Mouse (Mus musculus): ENCODE results near the gene Fam181a. TPM values are rescaled to one million over a fixed set of nuclear protein-coding genes. Genes with fewer than 3 reads are reported as not detected.

Gene Fam181a
- polyA plus RNA-seq, 1 experiment = not detected

DNA sequence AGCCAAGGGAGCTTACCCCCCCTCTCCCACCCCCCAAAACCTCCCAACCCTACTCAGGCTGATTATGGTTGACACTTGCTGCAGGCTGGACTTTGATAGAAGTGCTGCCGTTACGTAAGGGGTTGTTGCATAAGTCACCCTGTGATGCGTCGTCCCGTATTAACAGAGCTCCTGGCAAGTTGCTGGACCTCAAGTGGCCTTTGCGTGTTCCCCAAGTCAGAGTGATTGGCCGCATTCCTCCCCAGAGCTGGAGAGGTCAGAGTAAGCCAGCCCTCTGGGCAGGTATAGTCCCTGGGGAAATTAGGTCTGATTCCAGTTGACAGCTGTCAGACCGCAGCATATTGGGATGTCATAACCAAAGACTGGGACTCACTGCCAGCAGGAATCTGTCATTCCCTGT, 1.1 kb downstream of the Fam181a start:
- Histone ChIP-seq H3K4me1 (ENCODE audit: control insufficient read depth, insufficient read depth, low read length) (peaks cover 5% of the 10 kb centered on the region; the same call in 1 of the 2 replicates), H3K4me3 (ENCODE audit: insufficient read depth, low read depth, low read length) (no peak overlapping the region), H3K27ac (ENCODE audit: insufficient read depth, low read depth, low read length) (no peak overlapping the region)
- 95% methylated on average over 8 of the region's 8 CpGs for WGBS
- TF ChIP-seq POLR2A (IDR thresholded peaks at IDR 0.05; ENCODE audit: insufficient read depth, low read depth, low read length) = no peak
- TF ChIP-seq CTCF (IDR thresholded peaks at IDR 0.05; ENCODE audit: insufficient read depth, low read depth, low read length) = no peak

GRCm38 (mm10) chr12:103313274-103313673, 2.5 kb downstream of the Fam181a start:
- H3K4me1 ChIP-seq (ENCODE audit: control insufficient read depth, insufficient read depth, low read length) = peaks cover 5% of the 10 kb centered on the region; the same call in 1 of the 2 replicates
- no peak overlapping the region for H3K4me3 ChIP-seq (ENCODE audit: insufficient read depth, low read depth, low read length)
- 75% methylated on average over 6 of the region's 6 CpGs for WGBS
- no peak overlapping the region for H3K27ac ChIP-seq (ENCODE audit: insufficient read depth, low read depth, low read length)
- TF ChIP-seq CTCF (IDR thresholded peaks at IDR 0.05; ENCODE audit: insufficient read depth, low read depth, low read length) = no peak
- TF ChIP-seq POLR2A (IDR thresholded peaks at IDR 0.05; ENCODE audit: insufficient read depth, low read depth, low read length) = no peak

DNA sequence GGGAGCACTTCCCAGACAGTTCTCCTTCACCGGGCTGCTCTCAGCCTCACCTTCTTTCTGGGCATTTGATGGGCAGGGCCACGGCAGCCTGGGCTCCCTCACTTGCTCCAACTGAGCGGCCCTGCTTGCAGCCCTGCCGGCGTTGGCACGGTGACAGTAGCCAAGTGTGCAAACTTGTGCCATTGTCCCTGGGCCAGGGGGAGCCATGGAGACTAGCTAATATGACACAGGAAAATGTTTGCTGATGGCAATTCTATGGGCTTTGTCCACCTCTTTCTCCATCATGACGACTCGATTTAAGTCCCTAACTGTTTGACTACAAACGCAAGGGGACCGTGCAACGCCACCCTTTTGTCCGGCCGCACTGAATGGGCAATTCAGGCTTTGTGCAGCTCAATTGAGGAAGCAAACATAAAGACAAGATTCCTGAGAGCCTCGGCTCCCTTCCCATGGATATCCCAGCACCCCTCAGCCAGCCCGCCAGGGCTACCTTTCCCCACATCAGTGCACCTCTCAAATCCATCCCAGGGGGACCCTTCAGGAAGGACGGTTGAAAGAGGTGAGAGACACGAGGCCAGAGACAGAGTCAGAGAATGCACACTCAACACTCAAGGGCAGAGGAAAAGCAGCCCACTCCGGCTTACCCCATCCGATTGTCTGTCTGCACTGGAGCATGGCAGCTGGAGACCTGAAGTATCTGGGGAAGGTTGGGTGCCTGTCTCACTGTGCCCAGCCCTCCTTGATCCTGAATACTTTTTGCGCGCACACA, 3.3 kb downstream of the Fam181a start:
- no peak overlapping the region for H3K27ac ChIP-seq (ENCODE audit: insufficient read depth, low read depth, low read length)
- no peak overlapping the region for H3K4me3 ChIP-seq (ENCODE audit: insufficient read depth, low read depth, low read length)
- TF ChIP-seq CTCF (IDR thresholded peaks at IDR 0.05; ENCODE audit: insufficient read depth, low read depth, low read length) (no peak), POLR2A (IDR thresholded peaks at IDR 0.05; ENCODE audit: insufficient read depth, low read depth, low read length) (no peak)
- 47% methylated on average over 21 of the region's 21 CpGs for WGBS
- peaks cover 5% of the 10 kb centered on the region; the same call in 1 of the 2 replicates for H3K4me1 ChIP-seq (ENCODE audit: control insufficient read depth, insufficient read depth, low read length)

DNA sequence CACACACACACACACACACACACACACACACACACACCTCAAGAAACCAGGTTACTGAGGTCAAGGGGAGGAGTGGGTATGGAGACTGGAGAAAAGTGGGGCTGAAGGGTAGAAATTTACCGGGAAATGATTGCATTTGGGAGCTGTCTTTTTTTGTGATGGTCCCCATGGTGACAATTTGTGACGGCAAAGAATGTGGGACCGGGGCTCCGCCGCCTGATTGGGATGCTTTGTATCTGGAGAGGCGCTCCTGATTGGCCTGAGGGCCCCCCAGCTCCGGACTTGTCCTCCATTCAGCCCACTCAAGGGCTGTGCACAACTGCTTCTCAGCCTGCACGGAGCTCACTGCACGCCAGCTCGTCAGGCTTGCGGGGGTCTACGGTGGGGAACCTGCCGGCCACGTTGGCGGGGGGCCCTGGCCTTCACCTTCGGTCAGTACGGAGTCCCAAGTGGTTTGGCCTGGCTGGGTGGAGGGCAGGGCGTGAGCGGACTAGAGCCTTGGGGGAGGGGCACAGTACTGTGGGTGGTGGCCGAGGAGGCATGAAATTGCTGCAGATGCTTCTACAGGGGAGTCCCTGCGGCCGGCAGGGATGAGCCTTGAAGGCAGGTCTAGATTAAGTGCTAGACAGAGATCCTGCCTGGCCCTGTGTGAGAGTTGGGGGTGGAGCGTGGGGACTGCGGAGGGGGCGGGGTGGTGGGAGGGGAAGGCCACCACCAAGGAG, 4.0 kb downstream of the Fam181a start:
- 9% methylated on average over 25 of the region's 25 CpGs for WGBS
- Histone ChIP-seq H3K27ac (ENCODE audit: insufficient read depth, low read depth, low read length) (no peak overlapping the region), H3K4me1 (ENCODE audit: control insufficient read depth, insufficient read depth, low read length) (peaks cover 5% of the 10 kb centered on the region; the same call in 1 of the 2 replicates)

GRCm38 (mm10) chr12:103315831-103316545, 5.2 kb downstream of the Fam181a start:
- Histone ChIP-seq H3K4me3 (ENCODE audit: insufficient read depth, low read depth, low read length) (no peak overlapping the region), H3K27ac (ENCODE audit: insufficient read depth, low read depth, low read length) (no peak overlapping the region), H3K4me1 (ENCODE audit: control insufficient read depth, insufficient read depth, low read length) (peaks cover 5% of the 10 kb centered on the region; the same call in 1 of the 2 replicates)
- 75% methylated on average over 20 of the region's 20 CpGs for WGBS
- TF ChIP-seq CTCF (IDR thresholded peaks at IDR 0.05; ENCODE audit: insufficient read depth, low read depth, low read length) (no peak), POLR2A (IDR thresholded peaks at IDR 0.05; ENCODE audit: insufficient read depth, low read depth, low read length) (no peak)

More for the DNA sequence above, 4.0 kb downstream of the Fam181a start:
- TF ChIP-seq CTCF (IDR thresholded peaks at IDR 0.05; ENCODE audit: insufficient read depth, low read depth, low read length) (no peak), POLR2A (IDR thresholded peaks at IDR 0.05; ENCODE audit: insufficient read depth, low read depth, low read length) (no peak)
- H3K4me3 ChIP-seq (ENCODE audit: insufficient read depth, low read depth, low read length) = peak overlapping the region; percentile 26

- TF ChIP-seq POLR2A (IDR thresholded peaks at IDR 0.05; ENCODE audit: insufficient read depth, low read depth, low read length) (no peak), CTCF (IDR thresholded peaks at IDR 0.05; ENCODE audit: insufficient read depth, low read depth, low read length) (no peak)
- Histone ChIP-seq H3K27ac (ENCODE audit: insufficient read depth, low read depth, low read length) (no peak overlapping the region), H3K4me3 (ENCODE audit: insufficient read depth, low read depth, low read length) (no peak overlapping the region), H3K4me1 (ENCODE audit: control insufficient read depth, insufficient read depth, low read length) (peaks cover 7% of the 10 kb centered on the region)
- WGBS = 44% methylated on average over 3 of the region's 3 CpGs
Measured at GRCm38 (mm10) chr12:103322801-103323200, 12.0 kb downstream of the Fam181a start.

DNA sequence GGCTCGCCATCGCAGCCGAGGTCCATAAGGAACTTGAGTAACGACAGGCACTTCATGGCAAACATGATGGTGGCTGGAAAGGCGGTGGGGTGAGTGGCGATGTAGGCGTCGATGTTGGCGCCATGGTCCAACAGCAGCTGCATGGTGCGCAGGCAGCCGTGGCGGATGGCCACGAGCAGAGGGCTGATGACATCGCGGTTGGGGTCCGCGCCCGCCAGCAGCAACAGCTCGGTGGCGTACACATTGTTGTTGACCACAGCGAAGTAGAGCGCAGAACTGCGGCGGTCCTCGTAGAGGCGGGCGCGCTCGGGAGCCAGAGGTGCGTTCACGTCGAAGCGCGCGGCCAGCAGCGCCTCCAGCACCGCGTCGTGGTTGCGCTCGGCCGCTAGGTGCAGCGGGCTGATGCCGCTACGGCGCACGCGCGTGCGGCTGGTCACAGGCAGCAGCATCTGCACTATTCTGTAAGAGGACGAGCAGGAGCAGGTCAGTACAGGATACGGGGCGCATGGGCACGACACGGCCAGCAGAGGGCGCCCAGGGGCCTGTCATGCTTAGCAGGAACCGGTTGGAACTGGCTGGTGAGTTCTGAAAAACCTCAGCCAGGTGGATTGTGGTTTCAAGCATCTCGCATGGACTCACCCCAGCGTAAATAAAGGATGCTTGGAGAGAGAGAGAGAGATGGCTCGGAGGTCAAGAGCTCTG, 14.5 kb downstream of the Fam181a start:
- TF ChIP-seq CTCF (IDR thresholded peaks at IDR 0.05; ENCODE audit: insufficient read depth, low read depth, low read length) (peak; percentile 79), POLR2A (IDR thresholded peaks at IDR 0.05; ENCODE audit: insufficient read depth, low read depth, low read length) (0 out of 2 replicates have a peak, but pooled peaks have one; percentile 20)
- WGBS = 9% methylated on average over 60 of the region's 60 CpGs
- peak overlapping the region; percentile 37 for H3K4me3 ChIP-seq (ENCODE audit: insufficient read depth, low read depth, low read length)
- peaks cover 7% of the 10 kb centered on the region for H3K4me1 ChIP-seq (ENCODE audit: control insufficient read depth, insufficient read depth, low read length)
- no peak overlapping the region for H3K27ac ChIP-seq (ENCODE audit: insufficient read depth, low read depth, low read length)

- 95% methylated on average over 4 of the region's 4 CpGs for WGBS
Measured at GRCm38 (mm10) chr12:103326569-103326968, 15.8 kb downstream of the Fam181a start.

More at GRCm38 (mm10) chr12:103326569-103326968, 15.8 kb downstream of the Fam181a start:
- Histone ChIP-seq H3K4me1 (ENCODE audit: control insufficient read depth, insufficient read depth, low read length) (peaks cover 7% of the 10 kb centered on the region), H3K27ac (ENCODE audit: insufficient read depth, low read depth, low read length) (no peak overlapping the region), H3K4me3 (ENCODE audit: insufficient read depth, low read depth, low read length) (no peak overlapping the region)
- no peak for TF ChIP-seq POLR2A (IDR thresholded peaks at IDR 0.05; ENCODE audit: insufficient read depth, low read depth, low read length)
- TF ChIP-seq CTCF (IDR thresholded peaks at IDR 0.05; ENCODE audit: insufficient read depth, low read depth, low read length) = no peak
